Mouse (Mus musculus) olfactory bulb, adult 2 months (tissue): ENCODE measurements at regions not wholly inside any gene's neighbourhood (a gene's known extent, or its start where the extent isn't known, plus 50 kb on each side); places are given as distances from the start of the nearest gene placed in this dataset.

Experiments
- CTCF ChIP-seq: fragments of 200-500 bp; IDR thresholded peaks from 2 replicates; pipeline ENCODE4 v1.5.1; 2012; ENCODE audit warnings: low read depth, mild to moderate bottlenecking, low read length, moderate library complexity; ENCODE audit not compliant: insufficient read depth
- POLR2A ChIP-seq: fragments of 200-500 bp; IDR thresholded peaks from 2 replicates; pipeline ENCODE4 v1.6.1; 2012; ENCODE audit warnings: mild to moderate bottlenecking, low read depth, low read length, moderate library complexity; ENCODE audit not compliant: insufficient read depth

GRCm38 (mm10) chr16:30744237-30744636 lies 144.7 kb downstream of the Fam43a start:
- TF ChIP-seq POLR2A = no peak
- TF ChIP-seq CTCF = no peak
